Mouse (Mus musculus): Measurements from ENCODE around the gene Speer4b. TPM values are rescaled to one million over a fixed set of nuclear protein-coding genes. Genes with fewer than 3 reads are reported as not detected.

The Speer4b gene
- polyA plus RNA-seq, 1 experiment from 2014 or later: 0.14 TPM

DNA sequence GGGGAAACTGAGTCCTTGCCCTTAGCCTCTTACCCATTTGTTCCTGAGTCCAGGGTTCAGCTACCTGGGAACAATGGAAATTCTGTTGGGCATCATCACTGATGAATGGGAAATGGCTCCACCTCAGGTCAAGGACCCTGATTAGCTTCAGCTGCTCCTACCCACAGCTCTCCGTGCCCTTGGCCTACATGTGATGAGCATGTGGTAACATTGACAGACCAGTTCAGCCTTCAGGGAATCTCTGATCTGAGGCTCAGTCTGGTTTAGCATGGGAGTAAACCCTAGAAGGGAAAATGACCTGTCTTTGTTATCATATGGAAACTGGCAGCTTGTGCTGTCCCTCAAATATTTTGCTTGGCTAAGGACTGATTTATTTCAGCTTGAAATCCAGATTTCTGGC lies 43.6 kb downstream of the Speer4b start:
- 58% methylated on average over 1 of the region's 1 CpGs for WGBS
- no peaks in the 10 kb centered on the region for H3K36me3 ChIP-seq (ENCODE audit: control insufficient read depth, insufficient read depth, low read length)
- no peaks in the 10 kb centered on the region for H3K9me3 ChIP-seq (ENCODE audit: control insufficient read depth, low read length)
- no peak for ATAC-seq (replicated peaks; ENCODE audit: low FRiP score, low TSS enrichment, low read depth)
- no peak for DNase-seq (ENCODE audit: low spot score)
- no peak overlapping the region for H3K9ac ChIP-seq (ENCODE audit: low read length)
- no peaks in the 10 kb centered on the region for H3K4me1 ChIP-seq (replicated peaks; ENCODE audit: control insufficient read depth, insufficient read depth, low read length)
- H3K27ac ChIP-seq (ENCODE audit: low read depth): no peak overlapping the region
- no peak overlapping the region for H3K4me2 ChIP-seq (ENCODE audit: low read length)
- H3K4me3 ChIP-seq (ENCODE audit: low read depth, low read length): no peak overlapping the region
- no peaks in the 10 kb centered on the region for H3K27me3 ChIP-seq (replicated peaks; ENCODE audit: control insufficient read depth, insufficient read depth, low read length)

DNA sequence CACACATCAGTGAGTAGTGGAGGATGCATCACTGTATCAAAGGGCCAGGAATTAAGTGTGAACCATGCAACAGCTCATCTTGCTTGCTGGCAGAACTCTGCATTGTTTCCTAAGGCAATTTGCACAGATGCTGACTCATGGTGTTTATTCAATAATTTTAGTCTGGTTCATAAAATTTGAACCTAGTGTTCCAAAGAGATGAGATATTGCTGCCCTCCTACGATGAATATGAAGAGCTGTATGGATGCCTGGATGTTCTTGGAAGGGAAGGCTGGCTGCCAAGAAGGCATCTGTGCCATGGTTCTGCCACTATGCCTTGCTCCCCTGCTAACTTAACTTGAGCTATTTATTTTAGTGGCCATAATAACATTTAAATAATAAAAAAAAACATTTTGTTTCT lies 44.3 kb downstream of the Speer4b start:
- H3K27ac ChIP-seq (ENCODE audit: low read depth): no peak overlapping the region
- H3K4me1 ChIP-seq (replicated peaks; ENCODE audit: control insufficient read depth, insufficient read depth, low read length): no peaks in the 10 kb centered on the region
- DNase-seq (ENCODE audit: low spot score) (no peak), ATAC-seq (replicated peaks; ENCODE audit: low FRiP score, low TSS enrichment, low read depth) (no peak)
- no peak overlapping the region for H3K9ac ChIP-seq (ENCODE audit: low read length)
- H3K36me3 ChIP-seq (ENCODE audit: control insufficient read depth, insufficient read depth, low read length): no peaks in the 10 kb centered on the region
- no peak overlapping the region for H3K4me2 ChIP-seq (ENCODE audit: low read length)
- WGBS: 83% methylated on average over 1 of the region's 1 CpGs
- no peaks in the 10 kb centered on the region for H3K9me3 ChIP-seq (ENCODE audit: control insufficient read depth, low read length)
- no peaks in the 10 kb centered on the region for H3K27me3 ChIP-seq (replicated peaks; ENCODE audit: control insufficient read depth, insufficient read depth, low read length)
- H3K4me3 ChIP-seq (ENCODE audit: low read depth, low read length): no peak overlapping the region

DNA sequence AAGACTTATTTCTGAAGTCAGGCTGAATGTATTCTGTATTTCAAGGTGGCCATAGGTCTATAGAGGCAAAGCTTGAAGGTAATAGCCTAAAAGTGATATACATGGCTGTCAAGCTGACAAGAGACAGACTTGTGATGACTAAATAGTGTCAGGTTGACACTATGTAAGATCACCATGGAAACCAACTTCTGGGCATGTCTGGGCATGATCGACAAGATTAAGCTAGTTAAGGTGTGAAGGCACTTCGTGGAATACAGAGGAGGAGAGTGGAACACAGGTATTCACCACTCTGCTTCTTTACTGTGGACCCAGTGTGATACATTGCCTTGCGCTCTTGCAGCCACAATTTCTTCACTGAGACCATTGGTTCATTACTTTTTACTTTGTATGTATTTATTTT lies 46.9 kb downstream of the Speer4b start:
- 79% methylated on average over 3 of the region's 3 CpGs for WGBS

DNA sequence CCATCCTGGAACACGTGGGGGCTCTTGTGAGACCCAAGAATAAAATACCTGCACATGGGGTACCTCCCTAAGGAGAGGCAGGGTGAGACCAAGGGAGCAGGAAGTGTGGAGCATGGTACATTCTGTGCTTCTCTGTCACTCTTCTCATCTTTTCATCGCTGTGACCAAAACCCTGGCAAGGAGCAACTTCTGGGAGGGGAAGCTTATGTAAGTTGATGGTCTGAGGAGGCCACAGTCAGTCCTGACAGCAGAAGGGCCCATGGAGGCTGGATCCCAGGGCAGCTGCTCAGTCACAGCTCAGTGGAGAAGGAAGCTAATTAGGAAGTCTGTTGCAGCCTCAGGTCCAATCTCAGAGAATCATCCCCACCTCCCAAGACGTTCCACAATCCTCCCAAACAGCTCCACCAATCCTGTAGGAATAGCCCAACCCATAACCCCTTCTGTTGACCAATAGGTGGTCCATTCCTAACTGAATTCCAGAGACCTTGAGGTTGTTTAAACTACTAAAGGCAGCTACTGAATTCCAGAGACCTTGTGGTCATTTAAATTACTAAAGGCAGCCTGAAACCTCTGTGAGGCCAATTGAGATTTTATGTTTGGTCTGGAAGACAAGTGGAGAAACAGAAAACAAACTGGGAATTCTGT lies 47.9 kb downstream of the Speer4b start:
- Histone ChIP-seq H3K4me1 (replicated peaks; ENCODE audit: control insufficient read depth, insufficient read depth, low read length) (no peaks in the 10 kb centered on the region), H3K9me3 (ENCODE audit: control insufficient read depth, low read length) (no peaks in the 10 kb centered on the region), H3K36me3 (ENCODE audit: control insufficient read depth, insufficient read depth, low read length) (no peaks in the 10 kb centered on the region), H3K4me2 (ENCODE audit: low read length) (no peak overlapping the region), H3K9ac (ENCODE audit: low read length) (no peak overlapping the region), H3K4me3 (ENCODE audit: low read depth, low read length) (no peak overlapping the region), H3K27ac (ENCODE audit: low read depth) (no peak overlapping the region), H3K27me3 (replicated peaks; ENCODE audit: control insufficient read depth, insufficient read depth, low read length) (no peaks in the 10 kb centered on the region)
- WGBS: 33% methylated on average over 3 of the region's 3 CpGs
- DNase-seq (ENCODE audit: low spot score) (no peak), ATAC-seq (replicated peaks; ENCODE audit: low FRiP score, low TSS enrichment, low read depth) (no peak)

More for the DNA sequence above, 46.9 kb downstream of the Speer4b start:
- Histone ChIP-seq H3K4me2 (ENCODE audit: low read length) (no peak overlapping the region), H3K4me1 (replicated peaks; ENCODE audit: control insufficient read depth, insufficient read depth, low read length) (no peaks in the 10 kb centered on the region), H3K9me3 (ENCODE audit: control insufficient read depth, low read length) (no peaks in the 10 kb centered on the region), H3K9ac (ENCODE audit: low read length) (no peak overlapping the region), H3K36me3 (ENCODE audit: control insufficient read depth, insufficient read depth, low read length) (no peaks in the 10 kb centered on the region), H3K27ac (ENCODE audit: low read depth) (no peak overlapping the region), H3K27me3 (replicated peaks; ENCODE audit: control insufficient read depth, insufficient read depth, low read length) (no peaks in the 10 kb centered on the region), H3K4me3 (ENCODE audit: low read depth, low read length) (no peak overlapping the region)
- ATAC-seq (replicated peaks; ENCODE audit: low FRiP score, low TSS enrichment, low read depth): no peak
- no peak for DNase-seq (ENCODE audit: low spot score)

All from intestine, embryonic 14.5 days (tissue).